Mouse (Mus musculus): ENCODE data around the gene Dennd4c.

DNA sequence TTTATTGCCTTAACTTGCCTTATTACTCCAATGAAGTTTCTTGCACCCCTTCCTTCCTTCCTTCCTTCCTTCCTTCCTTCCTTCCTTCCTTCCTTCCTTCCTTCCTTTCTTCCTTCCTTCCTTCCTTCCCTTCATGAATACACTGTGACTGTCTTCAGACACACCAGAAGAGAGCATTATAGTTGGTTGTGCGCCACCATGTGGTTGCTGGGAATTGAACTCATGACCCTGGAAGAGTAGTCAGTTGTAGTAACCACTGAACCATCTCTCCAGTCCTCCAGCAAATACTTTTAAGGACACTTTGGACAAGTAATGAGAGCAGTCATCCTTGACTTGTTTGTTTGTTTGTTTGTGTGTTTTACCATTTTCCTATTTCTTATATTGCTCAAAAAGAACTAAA lies 39.6 kb upstream of the Dennd4c start:
- TF ChIP-seq CTCF (IDR thresholded peaks at IDR 0.05): 0 out of 2 replicates have a peak, but pooled peaks have one; percentile 4
- no peak for TF ChIP-seq POLR2A (IDR thresholded peaks at IDR 0.05; ENCODE audit: insufficient read depth, low read depth, low read length)

Measured in heart, adult 2 months (tissue).